ENCODE assay signal across 21 mouse cellular contexts in the genomic region with DNA sequence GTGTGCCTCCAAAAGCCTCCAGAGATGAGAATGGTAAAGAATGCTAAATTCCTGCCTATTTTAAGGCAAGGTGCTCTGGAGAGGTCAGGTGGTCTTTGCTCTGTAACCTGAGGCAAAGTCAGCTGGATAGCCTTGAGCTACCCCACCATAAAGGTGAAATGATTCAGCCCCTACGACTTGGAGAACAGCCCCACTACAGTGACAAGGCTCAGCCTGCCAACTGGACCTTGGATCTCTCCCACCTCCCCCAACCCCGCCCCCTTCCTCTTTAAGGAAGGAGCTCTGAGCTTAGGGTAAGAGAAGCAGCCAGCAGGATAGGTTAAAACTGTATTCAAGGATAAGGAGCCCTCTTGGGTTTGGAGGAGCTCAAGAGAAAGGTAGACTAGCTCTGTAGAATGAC. TPM values are rescaled to one million over a fixed set of nuclear protein-coding genes. Genes with fewer than 3 reads are reported as not detected.
DNase-seq lines count a peak whose midpoint lies in the region; ATAC-seq and TF ChIP-seq lines count a peak whose summit lies in the region.
"Had no signal": no experiment of that assay in that cellular context is flagged by ENCODE, and none has a peak within 500 bp of the region (broad histone marks: within the 10 kb centered on the region; RNA-seq: fewer than 3 reads in every experiment).

No protein-coding gene starts in this region.

- H3K9ac ChIP-seq in liver, embryonic 11.5 days (ENCODE audit: low read depth, low read length) = no peak overlapping the region
- H3K9ac ChIP-seq: embryonic facial prominence, embryonic 12.5 days; hindbrain, embryonic 14.5 days; midbrain, embryonic 12.5 days; neural tube, embryonic 13.5 days had no signal

- H3K9me3 ChIP-seq in liver, embryonic 11.5 days (ENCODE audit: control insufficient read depth, low read length) = no peaks in the 10 kb centered on the region
- H3K9me3 ChIP-seq: embryonic facial prominence, embryonic 12.5 days; forebrain, embryonic 10.5 days; heart, embryonic 10.5 days; midbrain, embryonic 12.5 days; neural tube, embryonic 13.5 days had no signal

- peak overlapping the region; percentile 15; the same call in 1 of the 2 replicates for H3K27ac ChIP-seq in bone marrow macrophage, adult 2 months (ENCODE audit: insufficient read depth, low read depth, low read length)
- no peak overlapping the region for H3K27ac ChIP-seq in liver, embryonic 11.5 days (ENCODE audit: low read depth, low read length)
- H3K27ac ChIP-seq: embryonic facial prominence, embryonic 12.5 days; forebrain, embryonic 10.5 days; heart, embryonic 10.5 days; hindbrain, embryonic 14.5 days; layer of hippocampus, adult 2 months; midbrain, embryonic 12.5 days; neural tube, embryonic 13.5 days had no signal

- TF ChIP-seq POLR2A in bone marrow macrophage, adult 2 months (IDR thresholded peaks at IDR 0.05; ENCODE audit: borderline replicate concordance, low read depth, low read length) = no peak

- peaks cover 53% of the 10 kb centered on the region for H3K4me1 ChIP-seq in bone marrow macrophage, adult 2 months (ENCODE audit: control insufficient read depth, insufficient read depth, low read length)
- peaks cover 58% of the 10 kb centered on the region for H3K4me1 ChIP-seq in liver, embryonic 11.5 days (replicated peaks; ENCODE audit: control insufficient read depth, insufficient read depth, low read length)

- H3K36me3 ChIP-seq in liver, embryonic 11.5 days (ENCODE audit: control insufficient read depth, insufficient read depth, low read length) = no peaks in the 10 kb centered on the region
- H3K36me3 ChIP-seq: embryonic facial prominence, embryonic 12.5 days; forebrain, embryonic 10.5 days; heart, embryonic 10.5 days; midbrain, embryonic 12.5 days; neural tube, embryonic 13.5 days had no signal

- DNase-seq in kidney, postnatal 10 days = peak; percentile 35
- no peak for DNase-seq in kidney, adult 9 months
- DNase-seq in liver, embryonic 11.5 days (ENCODE audit: low spot score) = no peak
- DNase-seq in yolk sac, embryonic 10.5 days (ENCODE audit: low spot score) = peak; percentile 26
- no peak for DNase-seq in layer of hippocampus, adult 11-12 months (ENCODE audit: low spot score)
- no peak for DNase-seq in cerebellum, adult 9-10 months
- DNase-seq: cerebellum, adult 18-20 months; gastrocnemius, postnatal 36 days; heart, postnatal 14 days; kidney, adult 2 months; right cerebral cortex, postnatal 14 days; thymus, postnatal 36 days had no signal

- ATAC-seq in liver, embryonic 11.5 days (replicated peaks; ENCODE audit: low FRiP score) = no peak; the same call in 1 of the 2 replicates
- ATAC-seq: Patski had no signal

- H3K4me2 ChIP-seq in liver, embryonic 11.5 days = peak overlapping the region; percentile 37
- H3K4me2 ChIP-seq: embryonic facial prominence, embryonic 12.5 days; hindbrain, embryonic 14.5 days; midbrain, embryonic 12.5 days; neural tube, embryonic 13.5 days had no signal

- WGBS in liver, embryonic 11.5 days = 36% methylated on average over 2 of the region's 2 CpGs

- TF ChIP-seq CTCF in bone marrow macrophage, adult 2 months (IDR thresholded peaks at IDR 0.05; ENCODE audit: low read depth, low read length) = no peak

- H3K4me3 ChIP-seq in bone marrow macrophage, adult 2 months (ENCODE audit: insufficient read depth, low read length) = no peak overlapping the region
- no peak overlapping the region for H3K4me3 ChIP-seq in liver, embryonic 11.5 days (ENCODE audit: low read depth, low read length)
- H3K4me3 ChIP-seq: embryonic facial prominence, embryonic 12.5 days; forebrain, embryonic 10.5 days; heart, embryonic 10.5 days; layer of hippocampus, adult 2 months; midbrain, embryonic 12.5 days; neural tube, embryonic 13.5 days had no signal

- no peaks in the 10 kb centered on the region for H3K27me3 ChIP-seq in liver, embryonic 11.5 days (replicated peaks; ENCODE audit: control insufficient read depth, insufficient read depth, low read length)
- H3K27me3 ChIP-seq: embryonic facial prominence, embryonic 12.5 days; midbrain, embryonic 12.5 days; neural tube, embryonic 13.5 days; Patski had no signal

RNA-seq across cellular contexts. Expression of a gene that starts 14.0 kb away (rescaled TPM):
- 27.7 and 27.8 TPM in 2 replicates for polyA plus RNA-seq in bone marrow macrophage, adult 2 months (2012; ENCODE audit: insufficient read depth, insufficient read length, missing spikeins)
- 42.9 and 43.8 TPM in 2 replicates for polyA plus RNA-seq in liver, embryonic 11.5 days (2014; fragmentation: Nextera tagmentation; extraction: Ambion mirVana)

RNA-seq across cellular contexts. Expression of a gene that starts 23.9 kb away (rescaled TPM):
- 5.9 and 8.5 TPM in 2 replicates for polyA plus RNA-seq in bone marrow macrophage, adult 2 months (2012; ENCODE audit: insufficient read depth, insufficient read length, missing spikeins)
- polyA plus RNA-seq in liver, embryonic 11.5 days (2014; fragmentation: Nextera tagmentation; extraction: Ambion mirVana) = 14.1 and 17.1 TPM in 2 replicates

Comparison
In these comparisons a context has a peak if more than half of its experiments do, and no peak if none do; other contexts are left out.
1. DNase-seq: peak in kidney, postnatal 10 days (single experiment) and yolk sac, embryonic 10.5 days (single experiment); none in kidney, adult 9 months (single experiment), liver, embryonic 11.5 days (single experiment), layer of hippocampus, adult 11-12 months (single experiment) and cerebellum, adult 9-10 months (single experiment).